Mouse (Mus musculus): ENCODE measurements around the gene Slc27a4. TPM values are rescaled to one million over a fixed set of nuclear protein-coding genes. Genes with fewer than 3 reads are reported as not detected.
A peak's percentile ranks its signal among the peaks of the same experiment; 100 is the strongest.

The Slc27a4 gene
- polyA plus RNA-seq, 1 experiment from 2014 or later: 105 TPM

- Histone ChIP-seq H3K9ac (ENCODE audit: low read depth, low read length) (no peak overlapping the region), H3K9me3 (ENCODE audit: control insufficient read depth) (no peaks in the 10 kb centered on the region), H3K36me3 (ENCODE audit: control insufficient read depth, insufficient read depth) (no peaks in the 10 kb centered on the region), H3K4me1 (replicated peaks; ENCODE audit: control insufficient read depth, insufficient read depth, low read length) (no peaks in the 10 kb centered on the region), H3K27ac (ENCODE audit: low read depth, low read length) (no peak overlapping the region), H3K4me3 (ENCODE audit: low read depth, low read length) (no peak overlapping the region), H3K27me3 (replicated peaks; ENCODE audit: control insufficient read depth, insufficient read depth, low read length) (no peaks in the 10 kb centered on the region), H3K4me2 (replicated peaks; ENCODE audit: low read depth) (no peak overlapping the region)
- ATAC-seq: no peak
- TF ChIP-seq CTCF (IDR thresholded peaks at IDR 0.05; ENCODE audit: low read depth): no peak
- 71% methylated on average over 5 of the region's 5 CpGs for WGBS
Measured at GRCm38 (mm10) chr2:29857967-29858366, 55.5 kb downstream of the Slc27a4 start.

DNA sequence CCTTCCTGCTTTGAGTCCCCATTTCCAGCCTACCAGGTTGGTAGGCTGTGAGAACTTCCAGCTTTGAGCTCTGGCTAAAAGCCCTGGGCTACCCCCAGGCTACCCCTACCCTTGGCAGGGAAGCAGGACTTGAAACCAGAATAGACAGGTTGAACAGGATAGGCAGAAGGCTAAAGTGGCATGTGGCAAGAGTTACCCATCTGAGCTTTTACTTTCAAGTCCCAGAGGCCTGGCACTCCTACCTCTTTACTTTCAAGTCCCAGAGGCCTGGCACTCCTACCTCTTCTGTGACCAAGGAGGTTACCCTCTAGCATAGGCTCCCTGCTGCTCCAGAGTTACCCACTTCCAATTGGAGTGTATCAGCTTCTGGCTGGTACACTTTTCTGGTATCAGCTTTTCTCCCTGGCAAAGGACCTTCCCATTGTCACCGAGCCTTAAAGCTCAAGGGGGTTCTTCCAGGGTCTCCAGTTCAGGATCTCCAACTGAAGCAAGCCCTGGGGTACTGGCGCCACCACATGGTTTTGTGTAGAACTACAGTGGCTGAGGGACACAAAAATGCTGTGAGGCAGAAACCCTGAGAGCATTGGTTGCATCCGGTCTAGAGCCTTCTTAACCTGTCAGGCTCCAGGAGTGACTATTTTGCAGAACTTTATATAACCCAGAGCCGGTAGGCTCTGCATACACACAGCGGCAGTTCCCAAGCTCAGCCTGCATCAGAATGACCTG lies 56.5 kb downstream of the Slc27a4 start:
- TF ChIP-seq CTCF (IDR thresholded peaks at IDR 0.05; ENCODE audit: low read depth): peak; percentile 81
- WGBS: 8% methylated on average over 5 of the region's 5 CpGs
- 0 out of 2 replicates have a peak, but pooled peaks have one; percentile 22 for ATAC-seq
- Histone ChIP-seq H3K4me1 (replicated peaks; ENCODE audit: control insufficient read depth, insufficient read depth, low read length) (no peaks in the 10 kb centered on the region), H3K27me3 (replicated peaks; ENCODE audit: control insufficient read depth, insufficient read depth, low read length) (no peaks in the 10 kb centered on the region), H3K27ac (ENCODE audit: low read depth, low read length) (no peak overlapping the region), H3K4me3 (ENCODE audit: low read depth, low read length) (no peak overlapping the region), H3K4me2 (replicated peaks; ENCODE audit: low read depth) (no peak overlapping the region), H3K36me3 (ENCODE audit: control insufficient read depth, insufficient read depth) (no peaks in the 10 kb centered on the region), H3K9ac (ENCODE audit: low read depth, low read length) (no peak overlapping the region), H3K9me3 (ENCODE audit: control insufficient read depth) (no peaks in the 10 kb centered on the region)

GRCm38 (mm10) chr2:29865125-29865524 lies 62.7 kb downstream of the Slc27a4 start:
- Histone ChIP-seq H3K9ac (ENCODE audit: low read depth, low read length) (no peak overlapping the region), H3K9me3 (ENCODE audit: control insufficient read depth) (no peaks in the 10 kb centered on the region), H3K4me2 (replicated peaks; ENCODE audit: low read depth) (no peak overlapping the region), H3K4me3 (ENCODE audit: low read depth, low read length) (no peak overlapping the region), H3K27ac (ENCODE audit: low read depth, low read length) (no peak overlapping the region), H3K36me3 (ENCODE audit: control insufficient read depth, insufficient read depth) (no peaks in the 10 kb centered on the region), H3K27me3 (replicated peaks; ENCODE audit: control insufficient read depth, insufficient read depth, low read length) (no peaks in the 10 kb centered on the region), H3K4me1 (replicated peaks; ENCODE audit: control insufficient read depth, insufficient read depth, low read length) (no peaks in the 10 kb centered on the region; the same call in 1 of the 2 replicates)
- TF ChIP-seq CTCF (IDR thresholded peaks at IDR 0.05; ENCODE audit: low read depth): no peak
- no peak for ATAC-seq
- 65% methylated on average over 4 of the region's 4 CpGs for WGBS

Small RNAs within 50 kb of the gene (microRNA-seq; reads per million reads assigned to microRNA genes)
- gene Mir219a-2 (not detected), gene Mir219b (not detected)

Other genes with a start within 250 kb of the Slc27a4 start
- gene Rapgef1, start 182.9 kb upstream of the Slc27a4 start, polyA plus RNA-seq (2015; fragmentation: Nextera tagmentation; extraction: Ambion mirVana): 6.1 and 6.3 TPM in 2 replicates
- gene Gm13420, start 50.9 kb upstream of the Slc27a4 start, polyA plus RNA-seq (2015; fragmentation: Nextera tagmentation; extraction: Ambion mirVana): 0.10 TPM in 1 of 2 replicates, not detected in the other
- not detected in 2 replicates for gene Gm13547, start 43.3 kb upstream of the Slc27a4 start, polyA plus RNA-seq (2015; fragmentation: Nextera tagmentation; extraction: Ambion mirVana)
- gene Coq4, start 15.1 kb upstream of the Slc27a4 start, polyA plus RNA-seq (2015; fragmentation: Nextera tagmentation; extraction: Ambion mirVana): 27.7 and 28.3 TPM in 2 replicates
- gene Trub2, start 14.1 kb upstream of the Slc27a4 start, polyA plus RNA-seq (2015; fragmentation: Nextera tagmentation; extraction: Ambion mirVana): 23.5 and 26.6 TPM in 2 replicates
- gene Urm1, start 17.4 kb downstream of the Slc27a4 start, polyA plus RNA-seq (2015; fragmentation: Nextera tagmentation; extraction: Ambion mirVana): 19.5 and 24.9 TPM in 2 replicates
- gene Cercam, start 66.5 kb downstream of the Slc27a4 start, polyA plus RNA-seq (2015; fragmentation: Nextera tagmentation; extraction: Ambion mirVana): 9.5 and 10.6 TPM in 2 replicates
- gene Odf2, start 86.6 kb downstream of the Slc27a4 start, polyA plus RNA-seq (2015; fragmentation: Nextera tagmentation; extraction: Ambion mirVana): 15.7 and 17.0 TPM in 2 replicates
- gene Gle1, start 132.8 kb downstream of the Slc27a4 start, polyA plus RNA-seq (2015; fragmentation: Nextera tagmentation; extraction: Ambion mirVana): 14.3 and 14.5 TPM in 2 replicates
- gene Sptan1, start 162.9 kb downstream of the Slc27a4 start, polyA plus RNA-seq (2015; fragmentation: Nextera tagmentation; extraction: Ambion mirVana): 58.6 and 60.9 TPM in 2 replicates
- 4.9 and 5.9 TPM in 2 replicates for gene Wdr34, start 246.2 kb downstream of the Slc27a4 start, polyA plus RNA-seq (2015; fragmentation: Nextera tagmentation; extraction: Ambion mirVana)